Mouse (Mus musculus): ENCODE measurements around the gene Gna15.

DNA sequence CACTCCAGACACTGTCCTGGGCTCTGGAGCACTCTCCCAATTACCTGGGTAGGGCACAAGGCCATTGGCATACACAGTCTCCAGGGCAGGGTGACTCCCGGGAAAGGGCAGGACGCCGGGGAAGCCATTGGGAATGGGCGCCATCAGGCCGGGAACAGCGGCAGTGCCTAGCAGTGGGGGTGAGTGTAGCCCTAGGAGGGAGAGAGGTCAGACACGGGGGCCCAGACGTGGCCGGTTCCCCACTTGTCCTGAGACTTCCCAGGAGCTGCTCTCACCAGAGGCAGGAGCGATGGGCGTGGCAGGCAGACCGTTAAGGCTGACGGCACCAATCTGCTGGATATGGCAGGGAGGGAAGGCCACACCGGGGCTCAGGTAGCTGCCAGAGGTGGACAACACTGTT, 57.1 kb downstream of the Gna15 start:
- TF ChIP-seq CTCF (IDR thresholded peaks at IDR 0.05; ENCODE audit: control insufficient read depth, insufficient read depth, insufficient read length) (no peak), USF1 (IDR thresholded peaks at IDR 0.05; ENCODE audit: low read depth) (no peak)

Data from C2C12 (cell line).